Mouse (Mus musculus) hindbrain, embryonic 15.5 days (tissue): Measurements from ENCODE around the gene Zfp663. TPM values are rescaled to one million over a fixed set of nuclear protein-coding genes. Genes with fewer than 3 reads are reported as not detected.

Experiments used
- ATAC-seq: fragments of 200-750 bp; cut with Nextera tagmentation; 2 replicates; pipeline ENCODE4 v1.8.0; 2017; ENCODE audit warnings: low read depth, moderate number of reproducible peaks, moderate TSS enrichment; ENCODE audit not compliant: low FRiP score
- H3K27ac ChIP-seq: fragments of 300-500 bp; sonication (generic); replicated peaks from 2 replicates; pipeline ENCODE4 v1.5.1; 2015; ENCODE audit warnings: mild to moderate bottlenecking, inconsistent platforms
- H3K27me3 ChIP-seq: fragments of 300-500 bp; sonication (generic); 2 replicates; pipeline ENCODE4 v1.6.1; 2015; ENCODE audit warnings: control low read depth, inconsistent platforms
- H3K36me3 ChIP-seq: fragments of 300-500 bp; sonication (generic); 2 replicates; pipeline ENCODE4 v1.6.1; 2015; ENCODE audit warnings: control low read depth, inconsistent platforms
- H3K4me1 ChIP-seq: fragments of 300-500 bp; sonication (generic); replicated peaks from 2 replicates; pipeline ENCODE4 v1.6.1; 2015; ENCODE audit warnings: control low read depth, inconsistent platforms
- H3K4me2 ChIP-seq: fragments of 300-500 bp; sonication (generic); 2 replicates; pipeline ENCODE4 v1.6.1; 2015; ENCODE audit warnings: moderate library complexity, mild to moderate bottlenecking, inconsistent platforms
- H3K4me3 ChIP-seq: fragments of 300-500 bp; sonication (generic); 2 replicates; pipeline ENCODE4 v1.5.1; 2015; ENCODE audit warnings: mild to moderate bottlenecking, inconsistent platforms
- H3K9ac ChIP-seq: fragments of 300-500 bp; sonication (generic); 2 replicates; pipeline ENCODE4 v1.6.1; 2015; ENCODE audit warnings: inconsistent platforms
- H3K9me3 ChIP-seq: fragments of 300-500 bp; sonication (generic); 2 replicates; pipeline ENCODE4 v1.6.1; 2016; ENCODE audit warnings: control low read depth, inconsistent platforms
- WGBS: fragments of 180-500 bp; shearing (Covaris S2); methylation state at CpG from one replicate; pipeline ENCODE4 v1.1.7; 2015; 5-methylcytosine and 5-hydroxymethylcytosine counted together
- polyA plus RNA-seq: library from polyadenylated mRNA; unstranded; fragments of >200 nt; fragmentation: Nextera tagmentation; extraction: Ambion mirVana; gene quantifications from 2 replicates; pipeline ENCODE4 v1.2.1, GENCODE M21; 2015

Gene Zfp663
- polyA plus RNA-seq, 1 experiment from 2014 or later, result 5.8 TPM

GRCm38 (mm10) chr2:165316837-165317473 lies 51.6 kb downstream of the Zfp663 start:
- WGBS, result 3% methylated on average over 9 of the region's 9 CpGs
- Histone ChIP-seq H3K27me3 (no peaks in the 10 kb centered on the region), H3K27ac (peak overlapping the region; percentile 83), H3K4me2 (peak overlapping the region; percentile 31), H3K9me3 (no peaks in the 10 kb centered on the region), H3K4me1 (peaks cover 73% of the 10 kb centered on the region), H3K9ac (0 out of 2 replicates have a peak overlapping the region, but pooled peaks have one; percentile 22), H3K36me3 (peaks cover 26% of the 10 kb centered on the region), H3K4me3 (no peak overlapping the region)
- peak; percentile 90 for ATAC-seq

GRCm38 (mm10) chr2:165316204-165316603 lies 52.3 kb downstream of the Zfp663 start:
- ATAC-seq, result no peak
- H3K4me1 ChIP-seq, result peaks cover 73% of the 10 kb centered on the region
- 21% methylated on average over 10 of the region's 10 CpGs for WGBS

GRCm38 (mm10) chr2:165314197-165314596 lies 54.3 kb downstream of the Zfp663 start:
- Histone ChIP-seq H3K36me3 (peaks cover 26% of the 10 kb centered on the region), H3K27me3 (no peaks in the 10 kb centered on the region), H3K27ac (no peak overlapping the region), H3K9ac (no peak overlapping the region), H3K4me3 (no peak overlapping the region), H3K4me2 (no peak overlapping the region), H3K4me1 (peaks cover 73% of the 10 kb centered on the region), H3K9me3 (no peaks in the 10 kb centered on the region)
- no peak for ATAC-seq
- 86% methylated on average over 8 of the region's 8 CpGs for WGBS

More at GRCm38 (mm10) chr2:165316204-165316603, 52.3 kb downstream of the Zfp663 start:
- H3K9ac ChIP-seq, result 0 out of 2 replicates have a peak overlapping the region, but pooled peaks have one; percentile 5
- H3K9me3 ChIP-seq, result no peaks in the 10 kb centered on the region
- H3K27ac ChIP-seq, result peak overlapping the region; percentile 83
- H3K36me3 ChIP-seq, result peaks cover 26% of the 10 kb centered on the region
- H3K4me2 ChIP-seq, result peak overlapping the region; percentile 31; the same call in 1 of the 2 replicates
- H3K27me3 ChIP-seq, result no peaks in the 10 kb centered on the region
- H3K4me3 ChIP-seq, result no peak overlapping the region

- Histone ChIP-seq H3K27me3 (no peaks in the 10 kb centered on the region), H3K27ac (peak overlapping the region; percentile 28), H3K9ac (no peak overlapping the region), H3K4me2 (no peak overlapping the region), H3K4me1 (peaks cover 55% of the 10 kb centered on the region), H3K4me3 (no peak overlapping the region), H3K36me3 (peaks cover 31% of the 10 kb centered on the region), H3K9me3 (no peaks in the 10 kb centered on the region)
- 73% methylated on average over 7 of the region's 7 CpGs for WGBS
- ATAC-seq, result no peak
Measured at GRCm38 (mm10) chr2:165312381-165312780, 56.1 kb downstream of the Zfp663 start.

- H3K9ac ChIP-seq, result no peak overlapping the region
- no peak overlapping the region for H3K4me2 ChIP-seq
- no peaks in the 10 kb centered on the region for H3K27me3 ChIP-seq
- H3K27ac ChIP-seq, result peak overlapping the region; percentile 36
- WGBS, result 47% methylated on average over 12 of the region's 12 CpGs
- H3K9me3 ChIP-seq, result no peaks in the 10 kb centered on the region
- no peak overlapping the region for H3K4me3 ChIP-seq
- H3K36me3 ChIP-seq, result peaks cover 37% of the 10 kb centered on the region
- peaks cover 47% of the 10 kb centered on the region for H3K4me1 ChIP-seq
- ATAC-seq, result peak; percentile 57; the same call in 1 of the 2 replicates
Measured at GRCm38 (mm10) chr2:165311577-165311976, 57.0 kb downstream of the Zfp663 start.

GRCm38 (mm10) chr2:165310818-165311425 lies 57.6 kb downstream of the Zfp663 start:
- Histone ChIP-seq H3K27ac (peak overlapping the region; percentile 36), H3K4me1 (peaks cover 41% of the 10 kb centered on the region), H3K36me3 (peaks cover 37% of the 10 kb centered on the region), H3K27me3 (no peaks in the 10 kb centered on the region), H3K9me3 (no peaks in the 10 kb centered on the region), H3K4me2 (no peak overlapping the region), H3K4me3 (no peak overlapping the region), H3K9ac (no peak overlapping the region)
- 41% methylated on average over 13 of the region's 13 CpGs for WGBS
- no peak for ATAC-seq

- WGBS, result 91% methylated on average over 6 of the region's 6 CpGs
- Histone ChIP-seq H3K9me3 (no peaks in the 10 kb centered on the region), H3K4me3 (no peak overlapping the region), H3K36me3 (peaks cover 39% of the 10 kb centered on the region), H3K4me1 (peaks cover 31% of the 10 kb centered on the region), H3K9ac (no peak overlapping the region), H3K27ac (no peak overlapping the region), H3K4me2 (no peak overlapping the region), H3K27me3 (no peaks in the 10 kb centered on the region)
- ATAC-seq, result no peak
Measured at GRCm38 (mm10) chr2:165307801-165308200, 60.7 kb downstream of the Zfp663 start.

- 88% methylated on average over 8 of the region's 8 CpGs for WGBS
- Histone ChIP-seq H3K4me2 (no peak overlapping the region), H3K4me3 (no peak overlapping the region), H3K27ac (no peak overlapping the region), H3K9me3 (no peaks in the 10 kb centered on the region), H3K9ac (no peak overlapping the region), H3K27me3 (no peaks in the 10 kb centered on the region), H3K4me1 (peaks cover 7% of the 10 kb centered on the region), H3K36me3 (peaks cover 34% of the 10 kb centered on the region)
- no peak for ATAC-seq
Measured at GRCm38 (mm10) chr2:165305438-165305837, 63.1 kb downstream of the Zfp663 start.

- WGBS, result 92% methylated on average over 19 of the region's 19 CpGs
- H3K4me2 ChIP-seq, result no peak overlapping the region
- no peaks in the 10 kb centered on the region for H3K27me3 ChIP-seq
- H3K4me1 ChIP-seq, result peaks cover 5% of the 10 kb centered on the region
- no peak for ATAC-seq
- no peak overlapping the region for H3K9ac ChIP-seq
- H3K36me3 ChIP-seq, result peaks cover 34% of the 10 kb centered on the region
- H3K27ac ChIP-seq, result no peak overlapping the region
- no peaks in the 10 kb centered on the region for H3K9me3 ChIP-seq
- no peak overlapping the region for H3K4me3 ChIP-seq
Measured at GRCm38 (mm10) chr2:165304819-165305218, 63.7 kb downstream of the Zfp663 start.

- Histone ChIP-seq H3K27me3 (no peaks in the 10 kb centered on the region), H3K36me3 (peaks cover 35% of the 10 kb centered on the region), H3K4me1 (peaks cover 5% of the 10 kb centered on the region), H3K27ac (no peak overlapping the region), H3K9ac (no peak overlapping the region), H3K4me3 (no peak overlapping the region), H3K9me3 (no peaks in the 10 kb centered on the region), H3K4me2 (no peak overlapping the region)
- no peak for ATAC-seq
- 88% methylated on average over 6 of the region's 6 CpGs for WGBS
Measured at GRCm38 (mm10) chr2:165303354-165304012, 65.0 kb downstream of the Zfp663 start.

GRCm38 (mm10) chr2:165301409-165301808 lies 67.1 kb downstream of the Zfp663 start:
- H3K27ac ChIP-seq, result peak overlapping the region; percentile 58; the same call in 1 of the 2 replicates
- no peak overlapping the region for H3K4me3 ChIP-seq
- no peaks in the 10 kb centered on the region for H3K27me3 ChIP-seq
- H3K9ac ChIP-seq, result no peak overlapping the region
- H3K4me2 ChIP-seq, result no peak overlapping the region
- peaks cover 5% of the 10 kb centered on the region for H3K4me1 ChIP-seq
- 56% methylated on average over 3 of the region's 3 CpGs for WGBS
- H3K9me3 ChIP-seq, result no peaks in the 10 kb centered on the region
- peaks cover 45% of the 10 kb centered on the region for H3K36me3 ChIP-seq
- ATAC-seq, result no peak
